Mouse (Mus musculus): ENCODE data around the gene Cdc27.

The Cdc27 gene

GRCm38 (mm10) chr11:104488292-104488691 is 62.1 kb downstream of the Cdc27 start:
- peak; percentile 37 for DNase-seq (ENCODE audit: low read depth, low spot score)

- no peak for DNase-seq (ENCODE audit: low read depth, low spot score)
Measured at GRCm38 (mm10) chr11:104481971-104482370, 68.4 kb downstream of the Cdc27 start.

- DNase-seq (ENCODE audit: low read depth, low spot score): no peak
Measured at GRCm38 (mm10) chr11:104479505-104479904, 70.9 kb downstream of the Cdc27 start.

- peak; percentile 92 for DNase-seq (ENCODE audit: low read depth, low spot score)
Measured at GRCm38 (mm10) chr11:104469371-104469835, 81.0 kb downstream of the Cdc27 start.

GRCm38 (mm10) chr11:104468751-104469268 is 81.6 kb downstream of the Cdc27 start, which contains the start of gene Kansl1:
Gene Kansl1 (minus strand): TSS chr11:104468861.
- DNase-seq (ENCODE audit: low read depth, low spot score): no peak

GRCm38 (mm10) chr11:104467698-104468097 is 82.7 kb downstream of the Cdc27 start:
- DNase-seq (ENCODE audit: low read depth, low spot score): no peak

GRCm38 (mm10) chr11:104461551-104461950 is 88.9 kb downstream of the Cdc27 start:
- peak; percentile 92 for DNase-seq (ENCODE audit: low read depth, low spot score)

- DNase-seq (ENCODE audit: low read depth, low spot score): no peak
Measured at GRCm38 (mm10) chr11:104459671-104460070, 90.7 kb downstream of the Cdc27 start.

- DNase-seq (ENCODE audit: low read depth, low spot score): peak; percentile 24
Measured at GRCm38 (mm10) chr11:104458507-104458906, 91.9 kb downstream of the Cdc27 start.
